In genomic region chr7:106813829-106814228, GRCm38 (mm10) we compare ENCODE assay signal across 39 mouse cellular contexts. TPM values are rescaled to one million over a fixed set of nuclear protein-coding genes. Genes with fewer than 3 reads are reported as not detected.
"Had no signal": no experiment of that assay in that cellular context is flagged by ENCODE, and none has a peak within 500 bp of the region (broad histone marks: within the 10 kb centered on the region; RNA-seq: fewer than 3 reads in every experiment).

TSS of gene Olfr701 (plus strand) at chr7:106814129.

- H3K4me1 ChIP-seq: hindbrain, embryonic 10.5 days; hindbrain, embryonic 12.5 days; intestine, embryonic 15.5 days; limb, embryonic 10.5 days; limb, embryonic 12.5 days; liver, embryonic 13.5 days; liver, embryonic 15.5 days had no signal

- H3K36me3 ChIP-seq: hindbrain, embryonic 10.5 days; hindbrain, embryonic 12.5 days; intestine, embryonic 15.5 days; limb, embryonic 10.5 days; limb, embryonic 12.5 days; liver, embryonic 13.5 days; liver, embryonic 15.5 days had no signal

- DNase-seq: gastrocnemius, postnatal 14 days; gastrocnemius, postnatal 36 days; heart, adult 11 months; heart, adult 2 months; heart, postnatal 10 days; heart, postnatal 4 days; kidney, adult 18-20 months; kidney, adult 8-10 months; kidney, postnatal 10 days; kidney, postnatal 25 days; kidney, postnatal 4 days; liver; liver, embryonic 13.5 days had no signal

- H3K27me3 ChIP-seq: hindbrain, embryonic 12.5 days; intestine, embryonic 15.5 days; limb, embryonic 12.5 days; liver, embryonic 13.5 days; liver, embryonic 15.5 days had no signal

- H3K4me3 ChIP-seq: heart, adult 2 months; hindbrain, embryonic 10.5 days; hindbrain, embryonic 12.5 days; intestine, embryonic 15.5 days; layer of hippocampus, adult 2 months; left cerebral cortex, adult 2 months; limb, embryonic 10.5 days; limb, embryonic 12.5 days; liver, embryonic 13.5 days; liver, embryonic 15.5 days had no signal

- H3K27ac ChIP-seq: heart, adult 2 months; hindbrain, embryonic 10.5 days; hindbrain, embryonic 12.5 days; hindbrain, embryonic 14.5 days; intestine, embryonic 15.5 days; layer of hippocampus, adult 2 months; left cerebral cortex, adult 2 months; limb, embryonic 10.5 days; limb, embryonic 12.5 days; liver, embryonic 13.5 days; liver, embryonic 15.5 days had no signal

RNA-seq across cellular contexts. Expression of gene Olfr701, which starts in this region (rescaled TPM):
- total RNA-seq: gastrocnemius, adult 18-20 months; gastrocnemius, adult 8-10 months; gastrocnemius, postnatal 14 days; gastrocnemius, postnatal 36 days; heart, adult 2 months; heart, postnatal 10 days; heart, postnatal 25 days; heart, postnatal 4 days; layer of hippocampus, adult 2 months; layer of hippocampus, postnatal 10 days; layer of hippocampus, postnatal 25 days; left cerebral cortex, adult 2 months; left cerebral cortex, postnatal 14 days; left cerebral cortex, postnatal 36 days had no signal
- polyA plus RNA-seq: heart, adult 2 months; heart, embryonic 11.5 days; heart, embryonic 14.5 days; heart, embryonic 16.5 days; hindbrain, embryonic 10.5 days; hindbrain, embryonic 12.5 days; hindbrain, embryonic 14.5 days; hindbrain, embryonic 16.5 days; inflammation-experienced regulatory T-cells, adult 6 months; intestine, embryonic 15.5 days; intestine, postnatal 0 days; kidney, embryonic 14.5 days; kidney, embryonic 16.5 days; limb, embryonic 10.5 days; limb, embryonic 12.5 days; limb, embryonic 14.5 days; liver, embryonic 11.5 days; liver, embryonic 13.5 days; liver, embryonic 15.5 days had no signal
